Mouse (Mus musculus): ENCODE measurements at regions not wholly inside any gene's neighbourhood (a gene's known extent, or its start where the extent isn't known, plus 50 kb on each side); places are given as distances from the start of the nearest gene placed in this dataset.

DNA sequence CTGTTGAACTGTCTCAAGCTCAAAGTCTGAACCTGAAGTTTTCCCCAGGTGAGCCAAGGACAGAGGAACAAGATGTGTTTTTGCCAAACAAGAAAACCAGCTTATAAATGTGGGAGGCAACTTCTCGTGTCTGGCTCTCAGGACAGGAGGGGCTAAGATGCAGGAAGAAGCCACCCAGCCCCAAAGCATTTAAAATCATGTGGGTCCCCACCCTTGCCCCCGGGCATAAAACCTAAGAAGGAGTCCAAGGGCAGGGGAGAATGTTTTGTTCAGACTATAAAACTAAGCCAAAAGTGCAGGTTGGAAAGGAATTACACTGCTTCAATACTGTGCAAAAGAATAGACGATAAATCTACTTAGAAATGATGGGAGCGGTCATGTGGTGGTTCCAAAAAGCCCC lies 80.7 kb upstream of the Lrig1 start:
- H3K9ac ChIP-seq (ENCODE audit: low read depth, poor library complexity, severe bottlenecking): no peak overlapping the region
- no peak overlapping the region for H3K4me3 ChIP-seq (ENCODE audit: low read depth, low read length)
- H3K4me1 ChIP-seq (ENCODE audit: control insufficient read depth, insufficient read depth, low read length): peaks cover 5% of the 10 kb centered on the region
- H3K27me3 ChIP-seq (ENCODE audit: control insufficient read depth, insufficient read depth, low read length, poor library complexity, severe bottlenecking): no peaks in the 10 kb centered on the region
- H3K36me3 ChIP-seq (ENCODE audit: control insufficient read depth, insufficient read depth, low read length, poor library complexity, severe bottlenecking): no peaks in the 10 kb centered on the region
- TF ChIP-seq EP300 (IDR thresholded peaks at IDR 0.05; ENCODE audit: insufficient read depth, low read depth, low read length) (no peak), POLR2A (IDR thresholded peaks at IDR 0.05; ENCODE audit: insufficient read depth, low read length) (no peak), CTCF (IDR thresholded peaks at IDR 0.05; ENCODE audit: low read depth, low read length) (no peak)
- H3K27ac ChIP-seq (ENCODE audit: insufficient read depth, low read length): no peak overlapping the region
- no peaks in the 10 kb centered on the region for H3K9me3 ChIP-seq (replicated peaks; ENCODE audit: control insufficient read depth, insufficient read depth, low read length, poor library complexity, severe bottlenecking)

DNA sequence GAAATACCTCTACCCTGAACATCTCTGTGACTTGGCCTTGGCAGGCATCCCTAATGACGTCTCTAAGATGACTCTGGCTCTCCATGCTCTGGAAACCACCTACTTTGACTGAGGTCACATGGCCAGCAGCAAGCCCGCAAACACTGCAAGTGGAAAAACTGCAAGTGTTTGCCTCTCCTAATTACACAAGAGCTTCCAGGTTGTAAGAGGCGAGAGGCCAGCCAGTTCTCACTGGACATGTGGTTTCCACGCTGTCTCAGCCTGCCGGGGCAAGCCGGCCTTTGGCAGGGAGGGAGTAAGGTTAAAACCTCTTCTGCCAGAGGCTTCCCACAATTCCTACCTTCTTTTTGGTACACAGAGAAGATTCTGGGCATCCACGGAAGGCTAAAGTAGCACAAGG lies 79.9 kb upstream of the Lrig1 start:
- Histone ChIP-seq H3K9me3 (replicated peaks; ENCODE audit: control insufficient read depth, insufficient read depth, low read length, poor library complexity, severe bottlenecking) (no peaks in the 10 kb centered on the region), H3K36me3 (ENCODE audit: control insufficient read depth, insufficient read depth, low read length, poor library complexity, severe bottlenecking) (no peaks in the 10 kb centered on the region), H3K4me3 (ENCODE audit: low read depth, low read length) (no peak overlapping the region), H3K4me1 (ENCODE audit: control insufficient read depth, insufficient read depth, low read length) (peaks cover 5% of the 10 kb centered on the region), H3K9ac (ENCODE audit: low read depth, poor library complexity, severe bottlenecking) (no peak overlapping the region), H3K27me3 (ENCODE audit: control insufficient read depth, insufficient read depth, low read length, poor library complexity, severe bottlenecking) (no peaks in the 10 kb centered on the region), H3K27ac (ENCODE audit: insufficient read depth, low read length) (no peak overlapping the region)
- no peak for TF ChIP-seq POLR2A (IDR thresholded peaks at IDR 0.05; ENCODE audit: insufficient read depth, low read length)
- no peak for TF ChIP-seq CTCF (IDR thresholded peaks at IDR 0.05; ENCODE audit: low read depth, low read length)
- no peak for TF ChIP-seq EP300 (IDR thresholded peaks at IDR 0.05; ENCODE audit: insufficient read depth, low read depth, low read length)

DNA sequence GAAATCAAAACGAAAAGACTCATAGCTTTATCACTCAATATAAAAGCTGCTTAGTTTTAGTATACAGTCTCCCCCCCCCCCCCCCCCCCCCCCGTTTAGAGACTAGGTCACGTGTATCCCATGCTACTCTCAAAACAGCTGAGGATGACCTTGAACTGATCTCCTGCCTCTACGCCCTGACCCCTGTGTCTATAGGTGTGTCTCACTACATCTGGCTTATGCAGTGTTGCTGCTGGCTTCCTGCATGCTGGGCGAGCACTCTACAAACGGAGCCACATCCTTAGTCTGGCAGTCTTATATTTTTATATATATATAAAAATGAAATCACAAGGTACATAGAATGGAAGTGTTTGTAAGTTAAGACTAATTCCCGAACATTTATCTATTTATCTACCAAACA lies 79.3 kb upstream of the Lrig1 start:
- H3K9me3 ChIP-seq (replicated peaks; ENCODE audit: control insufficient read depth, insufficient read depth, low read length, poor library complexity, severe bottlenecking): no peaks in the 10 kb centered on the region
- no peaks in the 10 kb centered on the region for H3K27me3 ChIP-seq (ENCODE audit: control insufficient read depth, insufficient read depth, low read length, poor library complexity, severe bottlenecking)
- no peaks in the 10 kb centered on the region for H3K36me3 ChIP-seq (ENCODE audit: control insufficient read depth, insufficient read depth, low read length, poor library complexity, severe bottlenecking)
- TF ChIP-seq EP300 (IDR thresholded peaks at IDR 0.05; ENCODE audit: insufficient read depth, low read depth, low read length): peak; percentile 70; the same call in 1 of the 2 replicates
- TF ChIP-seq POLR2A (IDR thresholded peaks at IDR 0.05; ENCODE audit: insufficient read depth, low read length): no peak
- H3K4me1 ChIP-seq (ENCODE audit: control insufficient read depth, insufficient read depth, low read length): peaks cover 5% of the 10 kb centered on the region
- no peak overlapping the region for H3K9ac ChIP-seq (ENCODE audit: low read depth, poor library complexity, severe bottlenecking)
- no peak overlapping the region for H3K27ac ChIP-seq (ENCODE audit: insufficient read depth, low read length)
- no peak overlapping the region for H3K4me3 ChIP-seq (ENCODE audit: low read depth, low read length)

DNA sequence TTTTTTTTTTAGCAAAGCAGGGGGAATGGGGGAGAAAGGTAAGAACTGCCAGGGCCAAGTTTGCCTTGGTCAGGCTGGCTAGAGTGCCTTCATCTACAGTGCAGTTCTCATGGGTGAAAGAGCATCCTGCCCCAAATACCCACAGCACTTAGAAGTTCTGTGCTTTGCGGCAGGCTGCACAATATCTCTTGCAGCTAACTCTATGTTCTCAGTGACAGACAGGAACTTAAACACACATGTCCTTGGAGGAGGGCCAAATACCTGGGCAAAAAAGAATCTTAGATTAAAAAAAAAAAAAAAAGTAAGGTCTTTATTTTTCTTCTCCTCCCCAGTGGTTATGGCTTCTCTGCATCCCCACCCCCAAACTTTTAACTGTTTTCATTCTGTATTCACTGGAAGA lies 78.8 kb upstream of the Lrig1 start:
- Histone ChIP-seq H3K27me3 (ENCODE audit: control insufficient read depth, insufficient read depth, low read length, poor library complexity, severe bottlenecking) (no peaks in the 10 kb centered on the region), H3K36me3 (ENCODE audit: control insufficient read depth, insufficient read depth, low read length, poor library complexity, severe bottlenecking) (no peaks in the 10 kb centered on the region)
- TF ChIP-seq EP300 (IDR thresholded peaks at IDR 0.05; ENCODE audit: insufficient read depth, low read depth, low read length) (no peak), CTCF (IDR thresholded peaks at IDR 0.05; ENCODE audit: low read depth, low read length) (no peak), POLR2A (IDR thresholded peaks at IDR 0.05; ENCODE audit: insufficient read depth, low read length) (no peak)

DNA sequence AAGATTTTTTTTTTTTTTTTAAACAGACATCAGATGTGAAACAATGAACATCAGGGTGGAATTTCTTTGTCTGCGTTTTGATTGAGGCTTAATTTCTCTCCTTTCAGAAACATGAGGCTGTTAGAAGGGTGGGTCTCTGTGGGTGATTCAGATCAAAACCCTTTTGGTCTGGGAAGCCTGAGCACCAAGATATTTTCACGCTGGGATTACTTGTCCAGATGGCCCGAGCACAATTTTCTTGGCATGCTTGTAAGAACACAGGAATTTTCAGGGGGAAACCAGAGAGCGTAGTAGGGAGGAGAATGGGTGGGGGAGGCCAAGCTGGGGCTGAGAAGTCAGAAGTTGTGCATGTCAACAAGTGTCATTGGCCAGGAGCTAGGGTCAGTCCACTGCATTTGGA lies 76.6 kb upstream of the Lrig1 start:
- H3K27ac ChIP-seq (ENCODE audit: insufficient read depth, low read length): no peak overlapping the region
- H3K9ac ChIP-seq (ENCODE audit: low read depth, poor library complexity, severe bottlenecking): no peak overlapping the region
- H3K4me1 ChIP-seq (ENCODE audit: control insufficient read depth, insufficient read depth, low read length): peaks cover 5% of the 10 kb centered on the region
- no peaks in the 10 kb centered on the region; the same call in 1 of the 2 replicates for H3K27me3 ChIP-seq (ENCODE audit: control insufficient read depth, insufficient read depth, low read length, poor library complexity, severe bottlenecking)
- H3K4me3 ChIP-seq (ENCODE audit: low read depth, low read length): no peak overlapping the region
- H3K36me3 ChIP-seq (ENCODE audit: control insufficient read depth, insufficient read depth, low read length, poor library complexity, severe bottlenecking): no peaks in the 10 kb centered on the region
- H3K9me3 ChIP-seq (replicated peaks; ENCODE audit: control insufficient read depth, insufficient read depth, low read length, poor library complexity, severe bottlenecking): no peaks in the 10 kb centered on the region
- TF ChIP-seq CTCF (IDR thresholded peaks at IDR 0.05; ENCODE audit: low read depth, low read length): no peak
- TF ChIP-seq EP300 (IDR thresholded peaks at IDR 0.05; ENCODE audit: insufficient read depth, low read depth, low read length): no peak
- TF ChIP-seq POLR2A (IDR thresholded peaks at IDR 0.05; ENCODE audit: insufficient read depth, low read length): no peak

More for the DNA sequence above, 78.8 kb upstream of the Lrig1 start:
- H3K4me3 ChIP-seq (ENCODE audit: low read depth, low read length): no peak overlapping the region
- H3K9me3 ChIP-seq (replicated peaks; ENCODE audit: control insufficient read depth, insufficient read depth, low read length, poor library complexity, severe bottlenecking): no peaks in the 10 kb centered on the region
- H3K9ac ChIP-seq (ENCODE audit: low read depth, poor library complexity, severe bottlenecking): no peak overlapping the region
- peaks cover 5% of the 10 kb centered on the region for H3K4me1 ChIP-seq (ENCODE audit: control insufficient read depth, insufficient read depth, low read length)
- no peak overlapping the region for H3K27ac ChIP-seq (ENCODE audit: insufficient read depth, low read length)

DNA sequence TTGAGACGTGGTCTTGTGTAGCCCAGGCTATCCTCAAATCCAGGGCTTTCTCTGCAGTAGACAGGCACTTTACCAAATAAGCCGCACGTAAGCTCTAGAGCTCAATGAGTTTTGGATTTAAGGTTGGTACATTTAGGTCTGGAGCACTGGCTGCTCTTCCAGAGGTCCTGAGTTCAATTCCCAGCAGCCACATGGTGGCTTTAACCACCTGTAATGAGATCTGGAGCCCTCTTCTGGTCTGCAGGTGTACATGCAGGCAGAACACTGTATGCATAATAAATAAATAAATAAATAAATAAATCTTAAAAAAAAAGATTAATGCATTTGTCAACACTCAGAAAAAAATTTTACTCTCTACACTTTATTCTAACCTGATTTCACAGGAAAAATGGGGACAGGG lies 74.9 kb upstream of the Lrig1 start:
- TF ChIP-seq POLR2A (IDR thresholded peaks at IDR 0.05; ENCODE audit: insufficient read depth, low read length): no peak
- no peak for TF ChIP-seq EP300 (IDR thresholded peaks at IDR 0.05; ENCODE audit: insufficient read depth, low read depth, low read length)
- no peak for TF ChIP-seq CTCF (IDR thresholded peaks at IDR 0.05; ENCODE audit: low read depth, low read length)
- no peak overlapping the region for H3K27ac ChIP-seq (ENCODE audit: insufficient read depth, low read length)
- H3K27me3 ChIP-seq (ENCODE audit: control insufficient read depth, insufficient read depth, low read length, poor library complexity, severe bottlenecking): no peaks in the 10 kb centered on the region; the same call in 1 of the 2 replicates
- H3K4me3 ChIP-seq (ENCODE audit: low read depth, low read length): no peak overlapping the region
- H3K9me3 ChIP-seq (replicated peaks; ENCODE audit: control insufficient read depth, insufficient read depth, low read length, poor library complexity, severe bottlenecking): no peaks in the 10 kb centered on the region
- H3K4me1 ChIP-seq (ENCODE audit: control insufficient read depth, insufficient read depth, low read length): peaks cover 3% of the 10 kb centered on the region
- no peak overlapping the region for H3K9ac ChIP-seq (ENCODE audit: low read depth, poor library complexity, severe bottlenecking)
- H3K36me3 ChIP-seq (ENCODE audit: control insufficient read depth, insufficient read depth, low read length, poor library complexity, severe bottlenecking): no peaks in the 10 kb centered on the region

Data from ES-Bruce4 (cell line).